Mouse (Mus musculus): ENCODE data around the gene 4930404N11Rik. TPM values are rescaled to one million over a fixed set of nuclear protein-coding genes. Genes with fewer than 3 reads are reported as not detected.

The 4930404N11Rik gene
- polyA plus RNA-seq, 1 experiment: 3.2 TPM

- Histone ChIP-seq H3K27me3 (ENCODE audit: control insufficient read depth) (peaks cover 65% of the 10 kb centered on the region), H3K36me3 (ENCODE audit: control insufficient read depth) (peaks cover 3% of the 10 kb centered on the region; the same call in 1 of the 2 replicates), H3K9me3 (ENCODE audit: control insufficient read depth, low read length) (no peaks in the 10 kb centered on the region; the same call in 1 of the 2 replicates), H3K4me1 (ENCODE audit: control insufficient read depth) (peaks cover 40% of the 10 kb centered on the region), H3K4me3 (replicated peaks) (no peak overlapping the region)
- no peak for TF ChIP-seq GATA1 (IDR thresholded peaks at IDR 0.05; ENCODE audit: low read length)
- no peak for TF ChIP-seq TAL1 (IDR thresholded peaks at IDR 0.05; ENCODE audit: low read length)
Observed at GRCm38 (mm10) chr10:81404082-81404481, 38.5 kb upstream of the 4930404N11Rik start.

DNA sequence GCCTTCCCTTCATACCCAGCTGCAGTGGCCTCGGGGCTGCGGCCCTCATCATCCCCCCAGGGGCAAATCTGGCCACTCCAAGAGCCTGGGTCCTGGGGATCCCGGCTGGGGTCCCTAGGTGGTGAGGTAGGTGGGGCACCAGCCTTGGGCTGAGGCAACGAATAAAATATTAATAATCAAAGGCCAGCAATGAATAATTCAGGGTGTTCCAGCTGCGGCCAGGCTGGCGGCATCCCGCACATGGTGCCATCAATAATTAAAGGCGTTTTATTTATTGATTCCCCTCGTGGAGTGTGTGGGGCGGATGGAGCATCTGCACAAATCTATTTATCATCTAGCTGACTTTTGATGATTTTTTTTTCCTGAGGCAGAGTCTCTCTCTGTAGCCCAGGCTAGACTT is 37.9 kb upstream of the 4930404N11Rik start:
- Histone ChIP-seq H3K27me3 (ENCODE audit: control insufficient read depth) (peaks cover 59% of the 10 kb centered on the region), H3K9me3 (ENCODE audit: control insufficient read depth, low read length) (no peaks in the 10 kb centered on the region; the same call in 1 of the 2 replicates), H3K4me1 (ENCODE audit: control insufficient read depth) (peaks cover 35% of the 10 kb centered on the region), H3K4me3 (replicated peaks) (no peak overlapping the region), H3K36me3 (ENCODE audit: control insufficient read depth) (peaks cover 3% of the 10 kb centered on the region; the same call in 1 of the 2 replicates)
- TF ChIP-seq TAL1 (IDR thresholded peaks at IDR 0.05; ENCODE audit: low read length) (no peak), GATA1 (IDR thresholded peaks at IDR 0.05; ENCODE audit: low read length) (no peak)

DNA sequence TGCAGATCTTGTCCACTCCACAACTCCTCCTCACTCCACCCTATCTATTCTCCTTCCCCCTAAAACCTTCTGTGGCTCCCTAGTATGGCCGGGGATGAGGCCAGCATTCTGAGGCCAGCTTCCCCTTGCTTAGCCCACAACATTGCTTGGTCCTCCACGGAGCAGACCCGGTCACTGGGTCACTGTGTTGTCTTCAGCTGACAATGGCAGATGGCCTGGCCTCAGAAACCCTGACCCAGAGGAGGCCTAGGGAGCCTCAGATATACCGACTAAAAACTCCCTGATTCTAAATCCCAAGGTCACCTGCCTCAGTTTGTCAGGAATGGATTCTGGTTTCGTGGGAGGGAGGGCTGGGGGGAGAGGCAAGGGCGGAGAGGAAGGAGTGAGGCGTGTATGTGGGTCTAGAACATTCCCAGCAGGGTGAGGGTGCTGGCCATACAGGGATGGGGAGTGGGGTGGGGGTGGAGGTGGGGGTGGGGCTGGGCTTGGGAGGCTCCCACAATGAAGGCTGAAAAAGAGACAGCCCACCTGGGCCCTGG is 36.7 kb upstream of the 4930404N11Rik start:
- H3K36me3 ChIP-seq (ENCODE audit: control insufficient read depth): peaks cover 3% of the 10 kb centered on the region; the same call in 1 of the 2 replicates
- H3K9me3 ChIP-seq (ENCODE audit: control insufficient read depth, low read length): no peaks in the 10 kb centered on the region
- H3K27me3 ChIP-seq (ENCODE audit: control insufficient read depth): peaks cover 47% of the 10 kb centered on the region
- no peak overlapping the region for H3K4me3 ChIP-seq (replicated peaks)
- TF ChIP-seq GATA1 (IDR thresholded peaks at IDR 0.05; ENCODE audit: low read length): no peak
- no peak for TF ChIP-seq TAL1 (IDR thresholded peaks at IDR 0.05; ENCODE audit: low read length)
- H3K4me1 ChIP-seq (ENCODE audit: control insufficient read depth): peaks cover 29% of the 10 kb centered on the region

DNA sequence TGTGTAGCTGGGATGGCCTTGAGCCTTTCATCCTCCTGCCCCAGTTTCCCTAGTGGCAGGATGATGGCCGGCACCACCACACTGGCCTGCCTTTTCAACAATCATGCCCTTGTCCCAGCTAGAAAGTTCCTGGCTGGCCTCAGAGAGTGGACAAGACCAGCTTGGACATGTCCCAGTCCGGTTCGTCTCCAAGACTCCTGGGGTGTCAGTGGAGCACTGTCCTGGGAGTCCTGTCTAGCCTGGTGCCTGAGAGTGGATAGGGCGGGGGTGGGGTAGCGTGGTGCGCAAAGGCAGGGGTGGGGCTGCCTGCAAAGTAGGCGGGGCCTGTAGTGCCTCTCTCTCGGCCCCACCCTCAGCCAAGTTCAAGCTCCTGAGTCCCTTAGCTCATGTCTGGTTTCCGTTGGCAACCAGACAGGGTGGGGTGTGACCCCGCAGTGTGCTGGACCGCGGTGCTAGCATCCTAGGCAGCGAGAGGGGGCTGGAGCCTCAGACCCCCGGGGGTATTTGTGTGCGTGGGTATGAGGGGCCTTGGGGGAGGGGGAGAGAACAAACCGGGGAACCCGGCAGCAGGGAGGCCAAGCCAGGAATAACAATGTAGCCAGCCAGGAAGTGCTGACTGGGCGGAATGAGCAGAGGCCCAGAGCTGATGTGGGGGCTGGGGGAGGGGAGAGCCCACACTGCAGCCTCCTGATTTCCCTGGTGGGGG is 36.1 kb upstream of the 4930404N11Rik start:
- peaks cover 5% of the 10 kb centered on the region; the same call in 1 of the 2 replicates for H3K36me3 ChIP-seq (ENCODE audit: control insufficient read depth)
- H3K4me3 ChIP-seq (replicated peaks): no peak overlapping the region
- peaks cover 28% of the 10 kb centered on the region for H3K4me1 ChIP-seq (ENCODE audit: control insufficient read depth)
- H3K27me3 ChIP-seq (ENCODE audit: control insufficient read depth): peaks cover 41% of the 10 kb centered on the region
- H3K9me3 ChIP-seq (ENCODE audit: control insufficient read depth, low read length): no peaks in the 10 kb centered on the region
- TF ChIP-seq TAL1 (IDR thresholded peaks at IDR 0.05; ENCODE audit: low read length) (no peak), GATA1 (IDR thresholded peaks at IDR 0.05; ENCODE audit: low read length) (no peak)

DNA sequence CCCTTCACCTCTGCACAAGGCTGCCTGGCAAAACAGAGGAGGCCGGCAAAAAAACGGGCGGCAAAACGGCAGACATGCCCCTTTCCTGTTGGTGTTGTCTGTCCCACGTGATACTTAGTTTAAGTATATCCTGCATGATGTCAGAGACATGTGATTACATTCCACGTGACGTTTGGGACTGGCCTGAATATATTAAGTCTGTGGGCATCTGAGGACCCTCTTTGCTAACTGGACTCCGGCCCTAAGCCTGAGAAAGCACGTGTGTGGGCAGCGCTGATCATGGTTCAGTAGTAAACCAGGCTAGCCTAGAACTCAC is 35.5 kb upstream of the 4930404N11Rik start:
- no peak for TF ChIP-seq GATA1 (IDR thresholded peaks at IDR 0.05; ENCODE audit: low read length)
- TF ChIP-seq TAL1 (IDR thresholded peaks at IDR 0.05; ENCODE audit: low read length): no peak
- no peaks in the 10 kb centered on the region for H3K9me3 ChIP-seq (ENCODE audit: control insufficient read depth, low read length)
- H3K4me1 ChIP-seq (ENCODE audit: control insufficient read depth): peaks cover 28% of the 10 kb centered on the region
- H3K4me3 ChIP-seq (replicated peaks): no peak overlapping the region
- peaks cover 5% of the 10 kb centered on the region; the same call in 1 of the 2 replicates for H3K36me3 ChIP-seq (ENCODE audit: control insufficient read depth)
- H3K27me3 ChIP-seq (ENCODE audit: control insufficient read depth): peaks cover 36% of the 10 kb centered on the region

DNA sequence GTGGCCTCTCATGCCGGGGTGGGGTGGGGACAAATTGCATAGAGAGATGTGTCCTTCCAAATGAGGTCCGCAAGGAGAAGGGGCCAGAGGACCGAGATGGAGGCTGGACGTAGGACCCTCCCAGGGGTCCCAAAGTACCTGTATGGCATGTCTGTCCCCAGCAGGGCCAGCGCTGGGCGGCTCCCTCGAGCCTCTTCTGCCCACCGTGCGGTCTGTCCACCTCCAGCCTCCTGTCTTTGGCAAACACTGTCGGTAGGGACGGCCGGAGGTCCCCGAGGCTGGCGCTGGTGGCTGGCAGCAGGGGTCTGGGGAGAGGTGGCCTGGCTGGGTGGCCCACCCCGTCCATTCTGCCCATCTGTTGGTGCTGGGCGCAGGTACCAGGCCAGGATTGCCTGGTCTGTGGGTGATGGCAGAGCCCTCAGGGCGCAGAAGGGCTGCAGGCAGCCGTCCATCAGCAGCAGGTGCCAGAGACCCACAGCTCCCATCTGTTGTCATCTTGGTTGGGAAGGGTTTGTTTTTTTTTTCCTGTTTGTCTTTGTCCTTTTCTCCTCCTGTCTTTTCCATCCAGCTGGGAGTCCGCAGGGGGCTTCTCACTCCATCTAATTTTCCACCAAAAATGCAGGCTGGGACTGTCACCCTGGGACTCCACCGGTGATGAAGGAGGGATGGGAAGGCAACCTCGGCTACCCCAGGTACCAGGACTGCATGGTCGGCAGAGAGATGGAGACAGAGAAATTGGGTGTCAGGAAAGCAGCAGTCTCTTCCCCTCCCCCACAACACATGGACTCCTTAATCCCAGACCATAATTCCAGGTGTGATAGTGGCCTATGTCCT is 35.0 kb upstream of the 4930404N11Rik start:
- TF ChIP-seq TAL1 (IDR thresholded peaks at IDR 0.05; ENCODE audit: low read length) (no peak), GATA1 (IDR thresholded peaks at IDR 0.05; ENCODE audit: low read length) (no peak)
- Histone ChIP-seq H3K9me3 (ENCODE audit: control insufficient read depth, low read length) (no peaks in the 10 kb centered on the region), H3K4me1 (ENCODE audit: control insufficient read depth) (peaks cover 28% of the 10 kb centered on the region), H3K27me3 (ENCODE audit: control insufficient read depth) (peaks cover 30% of the 10 kb centered on the region), H3K4me3 (replicated peaks) (no peak overlapping the region), H3K36me3 (ENCODE audit: control insufficient read depth) (peaks cover 5% of the 10 kb centered on the region; the same call in 1 of the 2 replicates)

- no peaks in the 10 kb centered on the region for H3K9me3 ChIP-seq (ENCODE audit: control insufficient read depth, low read length)
Observed at GRCm38 (mm10) chr10:81399798-81400308, 34.2 kb upstream of the 4930404N11Rik start.

GRCm38 (mm10) chr10:81399296-81399695 is 33.7 kb upstream of the 4930404N11Rik start:
- H3K9me3 ChIP-seq (ENCODE audit: control insufficient read depth, low read length): no peaks in the 10 kb centered on the region

More at GRCm38 (mm10) chr10:81399798-81400308, 34.2 kb upstream of the 4930404N11Rik start:
- Histone ChIP-seq H3K4me1 (ENCODE audit: control insufficient read depth) (peaks cover 27% of the 10 kb centered on the region), H3K27me3 (ENCODE audit: control insufficient read depth) (peaks cover 25% of the 10 kb centered on the region), H3K36me3 (ENCODE audit: control insufficient read depth) (peaks cover 5% of the 10 kb centered on the region; the same call in 1 of the 2 replicates), H3K4me3 (replicated peaks) (no peak overlapping the region)
- no peak for TF ChIP-seq GATA1 (IDR thresholded peaks at IDR 0.05; ENCODE audit: low read length)
- no peak for TF ChIP-seq TAL1 (IDR thresholded peaks at IDR 0.05; ENCODE audit: low read length)

More at GRCm38 (mm10) chr10:81399296-81399695, 33.7 kb upstream of the 4930404N11Rik start:
- peaks cover 23% of the 10 kb centered on the region for H3K4me1 ChIP-seq (ENCODE audit: control insufficient read depth)
- H3K4me3 ChIP-seq (replicated peaks): no peak overlapping the region
- H3K36me3 ChIP-seq (ENCODE audit: control insufficient read depth): peaks cover 5% of the 10 kb centered on the region; the same call in 1 of the 2 replicates
- H3K27me3 ChIP-seq (ENCODE audit: control insufficient read depth): peaks cover 19% of the 10 kb centered on the region
- TF ChIP-seq GATA1 (IDR thresholded peaks at IDR 0.05; ENCODE audit: low read length) (no peak), TAL1 (IDR thresholded peaks at IDR 0.05; ENCODE audit: low read length) (no peak)
